Mouse (Mus musculus): Measurements from ENCODE around the gene Hjurp.
A peak's percentile ranks its signal among the peaks of the same experiment; 100 is the strongest.
"Not testable (repeated sequence)": the region's sequence is repeated elsewhere in the genome, so short reads cannot be mapped to it uniquely, and the experiment has no call there.

The Hjurp gene

DNA sequence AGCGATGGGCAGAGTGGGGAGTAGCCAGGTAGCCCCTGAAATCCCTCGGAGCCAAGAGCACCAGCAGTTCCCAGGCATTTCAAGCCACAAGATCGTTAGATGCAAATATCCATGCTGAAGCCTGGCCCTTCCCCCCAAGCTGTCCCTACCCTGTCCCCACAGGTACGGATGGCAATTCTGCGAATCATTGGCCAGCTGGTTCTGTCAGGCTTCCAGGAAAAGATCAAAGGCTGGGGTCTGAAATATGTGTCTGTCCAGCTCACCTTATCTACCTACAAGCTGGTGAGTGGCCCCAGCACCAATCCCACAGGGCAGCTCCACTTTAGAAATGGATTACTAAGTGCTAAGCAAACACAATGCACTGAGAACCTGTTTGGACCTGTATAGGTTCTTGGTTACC is 40.1 kb downstream of the Hjurp start:
- no peak for DNase-seq (ENCODE audit: low spot score)

DNA sequence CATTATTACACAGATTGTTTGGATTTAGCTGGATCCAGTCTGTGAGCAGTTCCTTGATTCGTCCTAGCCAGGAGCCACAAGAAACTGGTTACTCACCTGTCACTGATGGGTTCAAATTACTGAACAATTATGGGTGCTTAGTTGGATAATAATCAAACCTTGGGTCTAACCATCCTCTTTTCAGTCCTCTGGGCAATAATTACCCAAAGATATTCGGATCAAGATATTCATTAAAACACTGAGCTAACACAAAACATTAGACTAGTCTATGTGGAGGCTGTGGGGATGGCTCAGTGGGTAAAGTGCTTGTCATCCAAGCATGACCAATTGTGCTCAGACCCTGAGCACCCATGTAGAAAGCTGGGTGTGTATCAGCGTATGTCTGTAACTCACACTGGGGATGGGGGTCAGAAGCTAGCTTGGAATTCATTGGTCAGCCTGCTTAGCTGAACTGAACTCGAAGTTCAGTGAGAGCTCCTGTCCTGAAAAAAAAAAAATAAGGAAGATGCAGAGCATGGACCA is 41.5 kb downstream of the Hjurp start:
- no peak for DNase-seq (ENCODE audit: low spot score)

- DNase-seq (ENCODE audit: low spot score), result no peak
Observed at GRCm38 (mm10) chr1:88235046-88235893, 42.2 kb downstream of the Hjurp start.

GRCm38 (mm10) chr1:88234646-88235045 is 42.8 kb downstream of the Hjurp start:
- DNase-seq (ENCODE audit: low spot score), result no peak

DNA sequence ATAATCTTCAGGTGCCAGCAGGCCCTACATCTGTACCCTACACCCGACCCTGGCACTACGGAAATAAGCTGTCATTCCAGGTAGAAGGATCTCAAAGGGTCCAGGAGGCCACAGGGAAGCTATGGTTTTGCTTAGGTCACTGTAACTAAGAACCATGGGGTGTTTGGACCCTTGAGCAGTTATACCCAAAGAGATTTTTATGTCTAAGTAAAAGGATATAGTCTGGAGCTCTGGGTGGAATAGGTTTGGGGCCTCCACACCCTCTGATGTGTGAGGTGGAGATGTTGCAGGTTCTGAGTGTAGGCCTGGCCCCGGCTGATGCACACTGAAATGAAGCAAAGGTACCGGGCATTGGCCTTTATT is 43.2 kb downstream of the Hjurp start:
- no peak for DNase-seq (ENCODE audit: low spot score)

DNA sequence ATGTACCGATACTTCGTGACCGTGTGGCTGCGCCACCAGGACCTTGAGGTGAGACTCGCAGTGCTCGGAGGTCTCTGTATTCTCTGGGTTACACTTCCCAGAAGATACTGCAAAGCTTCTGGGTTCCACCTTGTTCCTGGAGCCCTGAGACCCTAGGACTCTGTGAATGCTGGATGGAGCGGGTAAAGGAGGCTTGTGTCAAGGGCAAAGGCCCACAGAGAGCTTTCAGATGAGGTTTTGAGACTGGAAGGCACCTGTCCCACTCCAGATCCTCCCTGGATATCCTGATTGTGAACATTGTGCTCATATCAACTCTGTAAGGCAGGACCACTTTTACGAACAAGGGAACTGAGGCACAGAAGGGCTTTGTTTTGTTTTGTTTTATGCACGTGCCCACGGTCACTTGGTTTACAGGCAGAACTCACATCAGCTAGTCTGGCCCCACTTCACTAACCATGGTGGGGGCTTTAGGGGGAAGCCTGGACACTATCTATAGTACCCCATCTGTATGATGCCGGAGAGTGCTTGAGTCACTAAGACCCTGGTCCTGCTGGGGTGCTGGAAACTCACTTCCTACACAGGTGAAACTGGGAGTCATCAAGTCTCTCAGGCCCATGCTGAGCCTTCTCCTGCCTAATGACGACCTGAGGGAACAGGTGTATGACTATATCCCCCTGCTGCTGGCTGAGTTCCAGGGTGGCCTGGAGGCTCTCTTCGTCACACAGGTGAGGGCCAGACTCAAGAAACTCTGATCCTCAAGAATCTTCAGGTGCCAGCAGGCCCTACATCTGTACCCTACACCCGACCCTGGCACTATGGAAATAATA is 43.8 kb downstream of the Hjurp start:
- no peak for DNase-seq (ENCODE audit: low spot score)

GRCm38 (mm10) chr1:88232664-88233380 is 44.6 kb downstream of the Hjurp start:
- DNase-seq (ENCODE audit: low spot score), result no peak

DNA sequence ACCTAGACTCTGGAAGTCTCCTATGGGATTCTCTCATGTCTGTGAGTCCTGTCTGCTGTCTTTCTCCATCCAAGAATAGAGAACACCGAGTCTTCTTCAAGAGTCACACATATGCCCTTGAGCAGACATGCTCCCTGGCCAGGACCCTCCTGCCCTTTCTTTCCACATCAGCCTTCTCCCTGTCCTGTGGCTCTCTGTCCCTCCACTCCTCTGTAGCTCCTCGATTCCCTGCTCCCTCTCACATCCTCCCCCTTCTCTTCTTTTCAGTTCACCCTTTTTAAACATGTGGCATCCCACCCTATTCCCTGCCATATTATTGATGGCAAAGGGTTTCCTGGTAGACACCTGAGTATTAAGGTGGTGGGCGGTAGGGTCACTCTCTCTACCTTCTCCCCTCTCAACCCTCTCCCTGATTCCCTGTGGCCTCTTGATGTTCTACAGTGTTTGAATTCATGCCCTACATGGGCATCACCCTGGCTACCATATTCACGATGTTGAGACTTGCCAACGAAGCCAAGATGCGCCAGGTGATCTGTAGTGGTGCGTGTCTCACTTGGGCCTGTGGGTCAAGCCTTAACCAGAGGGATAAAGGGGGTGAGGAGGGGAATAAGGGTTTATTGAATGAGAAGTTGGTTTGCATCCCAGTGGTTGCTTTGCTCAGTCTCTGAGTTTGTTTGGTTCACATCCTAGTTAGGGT is 45.5 kb downstream of the Hjurp start:
- no peak for DNase-seq (ENCODE audit: low spot score)

- DNase-seq (ENCODE audit: low spot score), result no peak
Observed at GRCm38 (mm10) chr1:88230981-88231802, 46.2 kb downstream of the Hjurp start.

- no peak for DNase-seq (ENCODE audit: low spot score)
Observed at GRCm38 (mm10) chr1:88230421-88230820, 47.0 kb downstream of the Hjurp start.

- DNase-seq (ENCODE audit: low spot score), result no peak
Observed at GRCm38 (mm10) chr1:88229986-88230385, 47.4 kb downstream of the Hjurp start.

DNA sequence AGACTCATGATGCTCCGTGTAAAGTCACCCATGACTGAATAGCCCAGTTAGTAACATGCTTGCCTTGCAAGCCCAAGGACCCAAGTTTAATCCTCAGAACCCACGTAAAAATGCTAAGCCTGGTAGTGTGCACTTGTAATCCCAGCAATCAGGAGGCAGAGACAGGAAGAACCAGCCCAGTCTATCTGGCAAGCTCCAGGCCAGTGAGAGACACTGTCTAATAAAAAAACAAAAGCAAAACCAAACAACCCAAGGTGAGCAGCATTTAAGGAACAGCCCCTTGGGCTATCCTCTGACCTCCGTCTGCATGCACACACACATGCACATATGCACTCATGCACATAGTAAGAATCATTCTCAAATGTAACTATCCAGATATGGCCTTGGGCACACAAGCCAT is 47.9 kb downstream of the Hjurp start:
- no peak for DNase-seq (ENCODE audit: low spot score)

GRCm38 (mm10) chr1:88228121-88228520 is 49.3 kb downstream of the Hjurp start:
- peak; percentile 25 for DNase-seq (ENCODE audit: low spot score)

DNA sequence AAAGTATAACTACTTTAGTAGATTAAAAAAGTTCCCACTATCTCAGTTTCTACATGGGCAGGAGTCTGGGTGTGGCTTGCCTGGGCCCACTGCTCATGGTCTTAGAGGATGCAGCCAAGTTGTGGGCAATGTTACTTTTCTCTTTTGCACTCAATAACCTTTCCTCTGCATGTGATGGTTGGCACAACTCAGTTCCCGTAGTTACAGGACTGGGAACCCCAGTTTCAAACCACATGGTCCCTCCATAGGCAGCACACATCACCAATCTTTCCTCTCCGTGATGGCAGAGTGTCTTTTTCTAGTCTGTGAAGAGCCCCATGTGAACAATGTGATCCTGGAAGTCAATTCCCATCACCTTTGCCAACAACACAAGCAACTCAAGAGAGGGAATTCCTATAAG is 50.0 kb downstream of the Hjurp start:
- peak; percentile 8 for DNase-seq (ENCODE audit: low spot score)

DNA sequence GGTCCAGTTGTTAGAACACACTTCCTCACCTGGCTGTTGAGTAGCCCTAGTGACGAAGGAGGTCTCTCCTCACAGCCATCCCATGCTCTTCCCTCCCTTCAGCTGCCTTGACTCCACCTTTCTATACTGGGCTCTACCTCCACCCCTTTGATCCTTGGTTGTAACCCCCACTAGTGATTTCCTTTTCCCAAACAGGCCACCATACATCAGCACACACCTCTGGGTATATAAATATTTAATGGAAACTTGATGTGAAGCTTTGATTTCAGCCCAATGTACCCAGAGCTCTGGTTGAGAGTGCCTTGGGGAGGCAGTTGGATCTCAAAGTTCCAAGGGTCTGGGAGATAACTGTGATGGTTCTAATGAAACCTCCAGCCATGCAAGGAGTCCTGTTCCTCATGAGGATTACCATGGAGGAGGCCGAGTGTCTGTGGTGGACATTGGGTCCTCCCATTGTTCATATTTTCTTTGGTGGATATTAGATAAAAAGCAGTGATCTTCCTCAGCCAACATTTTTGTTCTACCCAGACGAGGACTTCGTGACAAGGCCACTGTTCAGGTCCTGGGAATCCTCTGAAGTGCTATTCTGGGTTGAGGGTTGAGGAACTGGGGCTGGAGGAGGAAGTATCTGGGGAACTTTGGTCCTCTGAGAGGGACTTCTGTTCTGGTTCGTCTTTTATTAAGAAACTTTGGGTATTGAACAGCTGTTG is 50.6 kb downstream of the Hjurp start, which contains the start of gene Mroh2a:
TSS of gene Mroh2a (plus strand) at position 317 of the 710 bp plus-strand sequence.
- DNase-seq (ENCODE audit: low spot score), result peak; percentile 25

DNA sequence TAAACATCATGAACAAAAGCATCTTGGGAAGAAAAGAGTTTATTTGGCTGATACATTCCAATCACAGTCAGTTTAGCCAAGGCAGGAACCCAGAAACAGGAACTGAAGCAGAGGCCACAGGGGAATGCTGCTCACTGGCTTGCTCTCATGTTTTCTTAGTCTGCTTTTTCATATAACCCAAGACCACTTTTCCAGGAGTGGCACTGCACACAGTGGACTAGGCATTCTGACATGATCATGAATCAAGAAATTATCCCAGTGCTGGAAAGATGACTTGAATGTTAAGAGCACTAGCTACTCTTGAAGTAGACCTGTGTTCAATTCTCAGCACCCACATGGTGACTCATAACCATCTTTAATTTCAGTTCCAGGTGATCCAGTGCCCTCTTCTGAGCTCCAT is 51.7 kb downstream of the Hjurp start:
- DNase-seq (ENCODE audit: low spot score), result peak; percentile 9

GRCm38 (mm10) chr1:88225301-88225700 is 52.1 kb downstream of the Hjurp start:
- DNase-seq (ENCODE audit: low spot score), result not testable (repeated sequence)

- DNase-seq (ENCODE audit: low spot score), result peak; percentile 88
Observed at GRCm38 (mm10) chr1:88224029-88224776, 53.2 kb downstream of the Hjurp start.

GRCm38 (mm10) chr1:88223591-88223990 is 53.8 kb downstream of the Hjurp start:
- DNase-seq (ENCODE audit: low spot score), result peak; percentile 8

All from urinary bladder, postnatal 14 days (tissue).